Mouse (Mus musculus) brain, adult 2 months (tissue): ENCODE measurements at regions not wholly inside any gene's neighbourhood (a gene's known extent, or its start where the extent isn't known, plus 50 kb on each side); places are given as distances from the start of the nearest gene placed in this dataset.
"Not testable (repeated sequence)": the region's sequence is repeated elsewhere in the genome, so short reads cannot be mapped to it uniquely, and the experiment has no call there.

Source experiments
- DNase-seq: peaks from one replicate; pipeline ENCODE4 v3.0.0; 2011; ENCODE audit warnings: low read depth, low spot score

DNA sequence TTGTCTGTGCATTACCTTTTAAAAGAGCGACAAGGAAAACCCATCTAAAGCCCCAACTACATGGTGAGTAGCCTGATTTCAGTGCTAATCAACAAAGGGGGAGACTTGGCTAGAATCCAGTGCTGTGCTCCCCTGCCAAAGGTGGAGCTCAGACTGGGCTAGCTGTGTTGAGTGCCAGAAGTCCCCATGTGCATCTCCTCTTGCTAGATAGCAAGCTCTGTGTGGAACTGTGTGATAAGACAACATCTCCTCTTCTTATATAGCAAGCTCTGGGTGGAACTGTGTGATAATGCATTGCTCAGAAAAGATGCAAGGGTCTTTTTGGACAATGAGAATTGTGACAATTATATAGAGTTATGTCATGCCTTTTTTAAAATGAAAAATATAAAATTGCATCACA, 741.4 kb downstream of the Adam6a start:
- no peak for DNase-seq

DNA sequence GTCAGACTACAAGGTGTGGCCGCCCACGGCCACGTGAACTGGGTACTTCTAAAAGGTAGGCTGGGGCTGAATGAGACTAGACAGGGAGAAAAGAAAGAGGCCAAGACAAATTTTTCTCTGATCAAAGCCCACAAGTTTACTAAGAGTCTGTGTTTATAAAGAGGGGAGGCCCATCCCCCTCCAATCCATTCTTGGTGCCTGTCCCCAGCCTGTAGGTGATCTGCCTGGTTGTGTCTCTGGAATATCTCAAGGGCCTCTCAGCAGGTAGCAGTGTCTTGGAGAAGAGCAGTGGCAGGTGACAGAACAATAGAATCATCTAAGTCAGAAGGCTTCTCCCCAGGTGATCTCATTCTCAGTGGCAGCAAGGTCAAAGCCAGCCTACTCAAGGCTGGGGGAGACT, 743.3 kb downstream of the Adam6a start:
- DNase-seq, result no peak

DNA sequence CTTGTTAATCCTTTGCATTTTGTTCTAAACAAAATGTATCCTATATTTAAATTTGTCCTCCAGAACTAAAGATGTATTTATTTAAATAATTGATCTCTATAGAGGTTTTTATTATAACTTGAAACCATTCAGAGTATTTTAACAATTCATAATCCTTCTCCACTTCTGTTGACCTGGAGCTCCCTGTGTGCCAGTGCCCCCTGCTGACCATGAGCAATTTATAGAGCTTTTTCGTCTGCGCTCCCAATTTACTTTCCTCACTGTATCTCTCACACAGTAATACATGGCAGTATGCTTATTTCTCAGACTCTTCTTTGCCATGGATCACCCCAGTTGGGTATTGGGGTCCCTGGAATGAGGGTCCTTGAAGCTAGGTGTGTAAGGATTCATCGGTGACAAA, 747.4 kb downstream of the Adam6a start:
- DNase-seq, result no peak

DNA sequence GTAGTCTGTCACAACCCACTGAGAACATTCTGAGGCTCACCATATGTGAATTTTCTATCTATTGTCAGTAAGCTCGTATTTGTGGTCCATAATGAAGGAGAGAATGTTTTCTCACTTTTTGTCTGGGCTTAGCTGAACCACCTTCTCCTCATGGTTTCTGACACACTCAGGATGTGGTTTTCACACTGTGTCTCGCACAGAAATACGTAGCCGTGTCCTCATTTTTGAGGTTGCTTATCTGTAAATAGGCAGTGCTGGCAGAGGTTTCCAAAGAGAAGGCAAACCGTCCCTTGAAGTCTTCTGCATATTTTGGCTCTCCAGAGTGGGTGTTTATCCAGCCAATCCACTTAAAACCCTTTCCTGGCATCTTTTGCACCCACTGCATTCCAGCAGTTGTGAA, 756.1 kb downstream of the Adam6a start:
- DNase-seq, result no peak

GRCm38 (mm10) chr12:114301728-114302127, 758.0 kb downstream of the Adam6a start:
- DNase-seq, result no peak

DNA sequence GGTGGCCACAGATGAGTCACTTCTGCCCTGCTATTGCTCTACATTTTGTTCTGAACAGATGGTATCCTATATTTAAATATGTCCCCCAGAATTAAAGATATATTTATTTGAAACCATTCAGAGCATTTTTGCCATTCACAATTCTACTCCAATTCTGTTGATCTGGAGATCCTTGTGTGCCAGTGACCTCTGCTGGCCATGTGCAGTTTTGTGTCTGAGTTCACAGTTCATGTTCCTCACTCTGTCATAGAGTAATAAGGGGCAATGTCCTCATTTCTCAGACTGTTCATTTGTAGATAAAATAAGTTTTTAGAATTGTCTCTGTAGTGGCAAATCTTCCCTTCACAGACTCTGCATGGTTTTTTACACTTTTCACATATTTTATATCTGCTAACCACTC, 788.8 kb downstream of the Adam6a start:
- no peak for DNase-seq

GRCm38 (mm10) chr12:114366276-114366675, 822.6 kb downstream of the Adam6a start:
- DNase-seq, result no peak

- not testable (repeated sequence) for DNase-seq
These were observed 835.1 kb downstream of the Adam6a start for GRCm38 (mm10) chr12:114378696-114379350.

DNA sequence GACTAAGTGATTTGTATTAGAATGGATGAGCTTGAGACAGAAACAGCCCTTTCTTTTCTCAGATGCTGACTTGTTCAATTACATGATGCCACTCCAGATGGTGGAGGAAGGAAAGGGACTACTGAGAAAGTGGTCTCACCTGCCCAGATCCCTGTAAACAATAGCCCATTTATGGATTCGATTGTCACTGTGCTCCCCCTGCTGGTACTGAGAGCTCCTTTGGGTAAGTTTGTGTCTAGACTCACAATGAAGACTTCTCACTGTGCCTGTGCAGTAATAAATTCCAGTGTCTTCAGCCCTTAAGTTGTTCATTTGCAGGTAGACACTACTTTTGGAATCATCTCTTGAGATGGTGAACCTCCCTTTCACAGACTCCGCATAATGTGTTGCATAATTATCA, 847.7 kb downstream of the Adam6a start:
- DNase-seq, result no peak

- DNase-seq, result no peak
These were observed 862.5 kb downstream of the Adam6a start for GRCm38 (mm10) chr12:114406206-114406605.

DNA sequence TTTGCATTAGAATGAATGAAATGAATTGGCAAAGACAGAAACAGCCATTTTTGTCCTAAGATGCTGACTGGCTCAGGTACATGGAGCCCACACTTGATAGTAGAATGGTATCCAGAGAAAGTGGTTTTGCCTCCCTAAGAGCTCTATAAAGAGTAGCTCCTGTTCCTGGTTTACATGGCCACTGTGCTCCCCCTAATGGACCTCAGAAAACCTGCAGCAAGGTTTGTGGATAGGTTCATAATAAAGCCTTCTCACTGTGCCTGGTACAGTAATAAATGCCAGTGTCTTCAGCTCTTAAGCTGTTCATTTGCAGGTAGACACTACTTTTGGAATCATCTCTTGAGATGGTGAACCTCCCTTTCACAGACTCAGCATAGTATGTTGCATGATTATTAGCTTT, 890.8 kb downstream of the Adam6a start:
- DNase-seq, result peak; percentile 1

- DNase-seq, result no peak
These were observed 918.3 kb downstream of the Adam6a start for GRCm38 (mm10) chr12:114462037-114462436.

DNA sequence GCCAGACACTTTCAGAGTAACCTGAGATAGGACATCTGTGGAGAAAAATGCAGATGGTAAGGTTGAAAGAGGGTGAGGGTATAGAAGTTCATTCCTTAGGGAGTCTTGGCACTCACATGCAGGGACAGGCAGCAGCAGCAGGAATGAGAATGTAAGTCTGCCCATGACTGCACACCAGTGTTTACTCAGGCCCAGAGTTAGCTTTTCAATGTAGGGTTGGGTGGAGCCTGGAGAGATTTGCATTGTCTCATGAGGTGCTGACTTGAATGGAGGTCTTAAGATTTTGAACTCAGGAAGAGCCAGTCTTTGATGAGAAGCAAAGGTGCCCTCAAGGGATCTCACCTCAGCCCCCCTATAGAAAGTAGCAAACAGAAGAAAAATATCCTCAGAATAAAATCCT, 918.9 kb downstream of the Adam6a start:
- DNase-seq, result no peak

- DNase-seq, result no peak
These were observed 925.1 kb downstream of the Adam6a start for GRCm38 (mm10) chr12:114468857-114469256.

- DNase-seq, result not testable (repeated sequence)
These were observed 929.0 kb downstream of the Adam6a start for GRCm38 (mm10) chr12:114472678-114473077.

DNA sequence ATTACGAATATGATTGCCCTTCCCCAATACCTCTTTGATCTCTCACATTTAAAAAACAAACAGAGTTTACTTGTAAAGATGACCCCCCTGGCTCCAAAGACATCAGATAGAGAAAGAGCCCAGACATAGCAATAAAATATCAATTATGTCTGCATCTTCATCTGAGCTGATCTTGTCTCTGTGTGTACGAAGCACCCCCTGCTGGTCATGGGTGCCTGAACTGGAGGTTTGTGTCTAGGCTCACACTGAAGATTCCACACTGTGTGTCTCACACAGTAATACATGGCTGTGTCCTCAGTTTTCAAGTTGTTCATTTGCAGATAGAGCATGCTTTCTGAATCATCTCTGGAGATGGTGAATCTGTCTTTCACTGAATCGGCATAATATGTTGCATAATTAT, 935.0 kb downstream of the Adam6a start:
- DNase-seq, result no peak

- DNase-seq, result not testable (repeated sequence)
These were observed 949.9 kb downstream of the Adam6a start for GRCm38 (mm10) chr12:114493500-114494031.

DNA sequence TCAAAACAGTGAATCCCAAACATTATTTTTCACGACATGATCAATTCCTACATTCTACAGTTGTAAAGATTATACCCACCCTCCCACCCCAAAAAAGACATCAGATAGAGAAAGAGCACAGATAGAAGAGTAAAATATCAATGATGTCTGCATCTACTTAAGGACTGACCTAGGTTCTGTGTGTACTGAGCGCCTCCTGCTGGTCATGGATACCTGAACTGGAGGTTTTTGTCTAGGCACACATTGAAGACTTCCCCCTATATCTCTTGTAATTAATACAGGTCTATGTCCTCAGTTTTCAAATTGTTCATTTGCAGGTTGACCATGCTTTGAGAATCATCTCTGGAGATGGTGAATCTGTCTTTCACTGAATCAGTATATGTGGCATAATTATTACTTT, 952.0 kb downstream of the Adam6a start:
- no peak for DNase-seq

- DNase-seq, result no peak
These were observed 969.4 kb downstream of the Adam6a start for GRCm38 (mm10) chr12:114513143-114513542.

DNA sequence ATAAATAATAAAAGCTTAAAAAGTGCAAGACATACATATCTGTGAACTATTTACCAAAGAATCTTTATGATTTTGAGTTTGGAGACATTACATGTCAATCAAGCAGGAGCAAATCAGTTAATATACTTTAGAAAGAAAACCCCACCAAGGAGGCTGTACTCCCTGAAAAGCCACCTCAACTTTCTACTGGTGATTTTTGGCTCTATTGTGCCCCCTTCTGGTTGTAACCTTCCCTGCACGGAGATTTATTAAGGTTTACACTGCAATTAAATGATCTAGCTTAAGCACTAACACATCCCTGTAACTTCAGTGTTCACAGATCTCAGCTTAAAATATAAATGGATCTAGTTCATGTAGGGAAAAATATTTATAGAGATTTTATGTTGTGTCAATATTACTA, 998.4 kb downstream of the Adam6a start:
- DNase-seq, result not testable (repeated sequence)

DNA sequence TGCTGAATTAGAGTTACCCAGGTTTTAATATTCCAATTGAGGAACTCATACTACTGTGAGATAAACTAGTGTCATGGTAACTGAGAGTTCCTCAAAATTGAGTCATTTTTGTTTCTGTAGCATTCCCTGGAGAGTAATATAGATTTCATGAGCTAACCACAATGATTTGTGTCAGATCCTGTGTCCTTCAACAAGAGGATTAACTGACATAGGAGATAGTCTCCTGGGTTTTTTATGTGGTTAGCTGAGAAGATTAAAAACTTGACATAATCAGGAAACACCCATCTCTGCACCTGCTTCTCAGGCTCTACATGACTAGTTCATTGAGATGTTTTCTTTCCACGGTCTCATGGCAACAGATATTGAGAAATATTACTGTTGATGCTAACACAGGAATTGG, 1001.2 kb downstream of the Adam6a start:
- DNase-seq, result not testable (repeated sequence)

- DNase-seq, result no peak
These were observed 1018.7 kb downstream of the Adam6a start for GRCm38 (mm10) chr12:114562440-114562839.

GRCm38 (mm10) chr12:114562978-114563377, 1019.3 kb downstream of the Adam6a start:
- DNase-seq, result no peak

DNA sequence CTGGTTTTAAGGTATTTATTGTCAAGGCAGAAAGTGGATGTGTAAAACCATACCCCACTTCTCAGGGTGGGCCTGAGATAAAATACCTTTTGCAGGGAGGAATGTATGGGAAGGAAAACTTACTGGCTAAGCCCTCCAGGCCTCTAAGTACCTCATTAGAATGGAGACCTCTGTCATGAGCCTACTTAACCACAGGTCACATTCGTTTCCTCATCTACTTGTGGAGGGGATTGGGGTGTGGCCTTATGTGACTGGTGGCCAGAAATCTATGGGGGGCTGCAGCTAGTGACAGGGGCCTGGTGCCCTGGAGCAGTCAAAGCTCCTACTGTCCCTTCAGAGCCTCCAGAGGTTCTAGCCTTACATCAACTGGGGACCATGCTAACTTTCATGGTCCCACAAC, 1020.0 kb downstream of the Adam6a start:
- DNase-seq, result no peak
